Mouse (Mus musculus) liver, adult (tissue): ENCODE results near the gene 1700013F07Rik.

ENCODE experiments used
- GATA4 ChIP-seq: IDR thresholded peaks from 2 replicates; pipeline ENCODE4 v1.6.1; 2014; ENCODE audit warnings: mild to moderate bottlenecking, low read length; ENCODE audit not compliant: insufficient replicate concordance

The 1700013F07Rik gene

DNA sequence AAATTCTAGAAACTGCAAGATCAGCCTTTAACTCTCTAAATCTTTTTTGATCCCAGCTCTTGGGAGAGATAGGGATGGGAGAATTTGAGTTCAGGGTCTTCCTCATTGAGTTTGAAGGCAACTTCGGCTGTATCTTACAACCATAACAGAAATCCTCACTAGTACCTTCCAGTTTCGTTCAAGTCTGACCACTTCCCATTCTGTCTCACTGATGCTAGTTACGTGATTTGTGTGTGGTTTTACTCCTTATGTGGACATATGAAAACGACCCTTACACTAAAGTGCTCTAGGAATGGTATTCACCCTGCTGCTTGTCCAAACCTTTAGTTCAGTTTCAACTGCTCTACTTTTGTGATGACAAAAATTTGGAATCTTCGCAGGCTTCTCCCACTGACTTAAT lies 40.1 kb downstream of the 1700013F07Rik start:
- TF ChIP-seq GATA4, result no peak

DNA sequence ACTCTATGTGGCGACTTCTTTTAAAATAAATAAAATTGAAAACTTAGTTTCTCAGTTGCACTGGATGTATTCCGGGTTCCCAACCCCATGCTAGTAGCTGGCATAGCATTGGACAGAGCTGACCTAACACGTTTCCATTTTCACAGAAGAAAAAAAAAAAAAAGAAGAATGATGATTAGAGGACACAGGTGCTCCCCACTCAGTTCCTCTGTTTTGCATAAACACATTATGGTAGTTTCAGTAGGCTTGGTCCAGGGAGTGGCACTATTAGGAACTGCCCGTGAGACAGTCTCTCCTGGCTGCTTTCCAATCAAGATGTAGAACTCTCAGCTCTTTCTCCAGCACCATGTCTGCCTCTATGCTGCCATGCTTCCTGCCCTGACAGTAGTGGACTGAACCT lies 50.6 kb downstream of the 1700013F07Rik start:
- no peak for TF ChIP-seq GATA4

DNA sequence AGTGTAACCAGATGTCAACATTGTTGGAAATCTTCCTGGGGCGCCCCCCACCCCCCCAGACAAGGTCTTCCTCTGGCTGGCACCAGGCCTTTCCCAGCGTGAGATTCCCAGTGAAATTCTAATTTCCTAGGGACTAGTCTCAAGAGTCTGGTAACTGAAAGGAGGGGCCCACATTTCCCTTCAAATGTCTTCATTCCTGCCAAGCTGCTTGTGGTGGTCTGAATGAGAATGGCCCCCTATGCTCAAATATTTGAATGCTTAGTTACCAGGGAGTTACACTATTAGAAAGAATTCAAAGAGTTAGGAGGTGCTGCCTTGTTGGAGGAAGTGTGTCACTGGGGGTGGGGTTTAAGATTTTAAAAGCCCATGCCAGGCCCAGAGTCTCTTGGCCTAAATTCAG lies 54.5 kb downstream of the 1700013F07Rik start:
- no peak for TF ChIP-seq GATA4

DNA sequence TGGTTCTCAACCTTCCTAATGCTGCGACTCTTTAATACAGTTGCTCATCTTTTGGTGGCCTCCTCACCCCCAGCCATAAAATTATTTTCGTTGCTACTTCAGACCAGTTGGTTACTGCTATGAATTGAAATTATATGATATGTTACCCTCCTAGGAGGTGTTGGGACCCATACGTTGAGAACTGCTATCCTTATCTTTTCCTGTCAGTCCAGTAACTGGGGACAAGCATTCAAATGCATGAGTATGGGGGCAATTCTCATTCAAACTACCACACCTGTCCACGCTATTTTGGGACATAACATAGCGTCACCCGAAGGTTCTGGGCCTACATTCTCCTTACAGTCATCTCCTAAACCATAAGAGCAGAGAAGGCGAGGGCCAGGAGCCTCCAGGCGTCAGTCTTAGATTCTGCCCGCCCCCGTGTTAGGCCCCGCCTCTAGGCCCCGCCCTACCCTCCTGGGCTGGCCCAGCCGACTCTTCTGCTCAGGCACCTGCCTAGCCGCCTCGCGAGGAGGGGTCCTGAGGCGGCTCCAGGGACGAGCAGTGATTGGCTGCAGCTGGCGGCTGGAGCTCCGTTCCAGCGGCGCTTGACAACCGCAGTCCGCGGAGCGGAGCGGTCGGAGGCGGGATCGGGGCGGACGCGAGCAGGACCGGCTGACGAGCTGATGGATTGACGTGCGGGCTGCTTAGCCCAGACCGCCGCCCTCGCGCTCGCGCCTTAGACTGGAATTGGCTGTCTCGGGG lies 57.0 kb downstream of the 1700013F07Rik start, which contains the start of gene Wdr47:
Gene Wdr47 (plus strand): TSS at position 494 of the 744 bp plus-strand sequence.
- TF ChIP-seq GATA4, result peak; percentile 8; the same call in 1 of the 2 replicates

DNA sequence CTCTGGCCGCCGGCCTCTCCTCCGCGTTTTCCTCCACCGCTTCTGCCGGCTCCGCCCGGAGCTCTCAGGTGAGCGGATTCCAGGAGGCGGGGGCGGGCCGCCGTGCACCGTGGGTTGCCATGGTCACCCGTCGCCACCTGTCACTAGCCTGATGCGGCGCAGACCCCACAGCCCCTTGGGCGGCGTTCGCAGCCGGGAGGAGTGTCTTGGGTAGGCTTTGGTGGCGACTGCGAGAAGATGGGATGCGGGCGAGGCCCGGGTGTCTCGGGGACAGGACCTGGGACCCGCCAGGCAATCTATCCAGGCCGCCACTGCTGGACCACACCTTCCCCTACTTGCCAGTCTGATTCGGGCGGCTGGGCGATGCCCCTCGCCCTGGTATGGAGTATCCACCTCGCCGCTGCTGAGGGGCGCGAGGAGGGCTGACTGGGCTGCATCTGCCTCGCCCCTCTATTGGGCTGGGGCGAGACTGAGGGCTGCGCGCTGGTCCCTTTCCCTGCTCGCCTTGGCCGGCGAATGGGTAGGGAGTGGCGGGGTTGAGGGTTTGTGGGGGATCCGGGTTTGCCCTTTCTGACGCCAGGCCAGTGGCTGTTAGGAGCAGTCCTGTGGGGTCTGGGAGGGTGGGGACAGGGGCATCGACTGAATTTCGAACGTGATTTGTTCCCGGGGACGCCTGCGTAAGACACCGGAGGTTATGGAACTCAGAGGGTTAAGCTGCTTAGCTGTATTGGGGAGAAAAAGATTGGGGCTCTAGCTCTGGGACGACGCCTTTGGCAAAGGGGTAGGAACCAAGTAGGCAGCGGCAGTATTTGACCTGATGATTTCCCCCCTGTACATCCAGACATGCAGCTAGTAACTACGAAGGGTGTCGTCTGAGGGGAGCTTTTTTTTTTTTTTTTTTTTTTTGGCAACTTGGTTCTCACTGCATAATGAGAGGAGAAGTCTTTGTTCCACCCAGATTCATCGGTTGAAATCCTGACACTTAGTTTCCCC lies 57.9 kb downstream of the 1700013F07Rik start:
- no peak for TF ChIP-seq GATA4
